Mouse (Mus musculus) stomach, postnatal 0 days (tissue): ENCODE measurements around the gene Rhox3a. TPM values are rescaled to one million over a fixed set of nuclear protein-coding genes. Genes with fewer than 3 reads are reported as not detected.
"Not testable (repeated sequence)": the region's sequence is repeated elsewhere in the genome, so short reads cannot be mapped to it uniquely, and the experiment has no call there.

ENCODE experiments used
- ATAC-seq: fragments of 200-750 bp; cut with Nextera tagmentation; 2 replicates; pipeline ENCODE4 v1.8.0; 2017; ENCODE audit not compliant: low FRiP score, low TSS enrichment
- DNase-seq: peaks from one replicate; pipeline ENCODE4 v3.0.0-alpha.2; 2016; ENCODE audit warnings: low spot score
- H3K27ac ChIP-seq: fragments of 300-500 bp; sonication (generic); replicated peaks from 2 replicates; pipeline ENCODE4 v1.5.1; 2014; ENCODE audit warnings: mild to moderate bottlenecking, control low read depth
- H3K27me3 ChIP-seq: fragments of 300-500 bp; sonication (generic); 2 replicates; pipeline ENCODE4 v1.6.1; 2014; ENCODE audit warnings: low read length; ENCODE audit not compliant: control insufficient read depth, insufficient read depth
- H3K36me3 ChIP-seq: fragments of 300-500 bp; sonication (generic); 2 replicates; pipeline ENCODE4 v1.6.1; 2014; ENCODE audit warnings: low read length, mixed read lengths; ENCODE audit not compliant: control insufficient read depth, insufficient read depth
- H3K4me1 ChIP-seq: fragments of 300-500 bp; sonication (generic); replicated peaks from 2 replicates; pipeline ENCODE4 v1.6.1; 2014; ENCODE audit warnings: antibody characterized with exemption; ENCODE audit not compliant: control insufficient read depth, insufficient read depth
- H3K4me2 ChIP-seq: fragments of 300-500 bp; sonication (generic); replicated peaks from 2 replicates; pipeline ENCODE4 v1.6.1; 2014; ENCODE audit warnings: low read depth, mild to moderate bottlenecking, control low read depth, moderate library complexity
- H3K4me3 ChIP-seq: fragments of 300-500 bp; sonication (generic); 2 replicates; pipeline ENCODE4 v1.5.1; 2014; ENCODE audit warnings: low read depth, low read length, control low read depth
- H3K9ac ChIP-seq: fragments of 300-500 bp; sonication (generic); 2 replicates; pipeline ENCODE4 v1.6.1; 2014; ENCODE audit warnings: mild to moderate bottlenecking, low read length, control low read depth, mixed read lengths
- H3K9me3 ChIP-seq: fragments of 300-500 bp; sonication (generic); 2 replicates; pipeline ENCODE4 v1.6.1; 2016; ENCODE audit warnings: low read length; ENCODE audit not compliant: control insufficient read depth
- CTCF ChIP-seq: IDR thresholded peaks from 2 replicates; pipeline ENCODE4 v1.5.1; 2016; ENCODE audit warnings: antibody characterized with exemption, low read depth, mild to moderate bottlenecking, moderate library complexity
- EP300 ChIP-seq: optimal IDR thresholded peaks from 2 replicates; pipeline ENCODE3; 2016; ENCODE audit warnings: antibody characterized with exemption
- WGBS: fragments of 180-500 bp; shearing (Covaris S2); extraction: QIAGEN DNeasy Blood & Tissue Kit; methylation state at CpG from one replicate; pipeline ENCODE4 v1.1.7; 2014; 5-methylcytosine and 5-hydroxymethylcytosine counted together
- polyA plus RNA-seq: library from polyadenylated mRNA; unstranded; fragments of >200 nt; fragmentation: Nextera tagmentation; extraction: Ambion mirVana; gene quantifications from 2 replicates; pipeline ENCODE4 v1.2.1, GENCODE M21; 2015

The Rhox3a gene
- polyA plus RNA-seq, result not detected in 2 replicates

DNA sequence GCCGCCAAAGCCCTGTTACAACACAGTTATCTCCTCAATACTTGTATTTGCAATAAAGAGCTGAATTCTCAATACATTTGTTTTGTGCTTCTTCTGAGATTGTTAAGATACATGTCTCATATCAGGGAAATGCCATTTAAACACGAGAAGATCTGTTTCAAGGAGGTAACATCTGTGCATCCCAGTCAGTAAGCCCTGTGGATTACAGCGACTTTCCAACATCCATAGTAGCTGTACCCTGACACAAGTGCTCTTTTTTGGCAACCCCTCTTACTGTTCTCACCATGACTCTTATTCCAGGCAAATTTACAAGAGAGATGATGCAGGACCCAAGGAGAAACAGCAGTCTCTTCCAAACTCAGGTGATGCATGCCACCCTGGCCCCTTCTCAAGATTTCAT is at the start of gene Rhox3a:
Gene Rhox3a (plus strand): TSS at position 301 of the 400 bp plus-strand sequence.
- DNase-seq, H3K36me3 ChIP-seq, H3K27ac ChIP-seq, H3K4me1 ChIP-seq, H3K4me2 ChIP-seq, H3K9ac ChIP-seq, H3K9me3 ChIP-seq, H3K27me3 ChIP-seq, H3K4me3 ChIP-seq, ATAC-seq: not testable (repeated sequence)
- 83% methylated on average over 1 of the region's 3 CpGs for WGBS

DNA sequence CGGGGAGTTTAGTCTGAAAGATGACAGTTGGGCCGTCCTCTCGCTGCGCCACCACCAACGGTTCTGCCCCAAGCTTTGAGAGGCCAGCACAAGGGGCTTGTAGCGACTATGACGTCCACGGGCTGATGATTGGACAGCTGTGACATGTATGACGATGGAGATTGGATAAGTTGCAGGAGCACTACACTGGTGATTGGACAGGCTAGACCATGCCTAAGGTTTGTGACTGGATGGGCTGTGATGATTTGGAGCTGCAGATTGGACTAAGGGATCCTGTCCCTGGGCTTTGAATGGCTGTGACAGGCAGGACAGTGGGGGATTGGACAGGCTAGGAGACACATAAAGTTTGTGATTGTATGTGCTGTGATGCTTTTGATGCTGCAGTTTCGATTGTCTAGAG is 38.8 kb upstream of the Rhox3a start, which contains the start of gene Gm9:
Gene Gm9 (minus strand): TSS at position 101 of the 400 bp plus-strand sequence.
- no peak within 1 kb of the TSS for H3K27ac ChIP-seq
- no peak within 1 kb of the TSS for H3K9ac ChIP-seq
- no peaks in the 10 kb centered on the region for H3K27me3 ChIP-seq
- no peaks in the 10 kb centered on the region for H3K36me3 ChIP-seq
- ATAC-seq, result no peak
- WGBS, result 84% methylated on average over 10 of the region's 10 CpGs
- DNase-seq, result no peak
- no peaks in the 10 kb centered on the region for H3K9me3 ChIP-seq
- TF ChIP-seq CTCF (no peak), EP300 (no peak)
- H3K4me2 ChIP-seq, result no peak within 1 kb of the TSS
- no peaks in the 10 kb centered on the region for H3K4me1 ChIP-seq
- H3K4me3 ChIP-seq, result no peak within 1 kb of the TSS

DNA sequence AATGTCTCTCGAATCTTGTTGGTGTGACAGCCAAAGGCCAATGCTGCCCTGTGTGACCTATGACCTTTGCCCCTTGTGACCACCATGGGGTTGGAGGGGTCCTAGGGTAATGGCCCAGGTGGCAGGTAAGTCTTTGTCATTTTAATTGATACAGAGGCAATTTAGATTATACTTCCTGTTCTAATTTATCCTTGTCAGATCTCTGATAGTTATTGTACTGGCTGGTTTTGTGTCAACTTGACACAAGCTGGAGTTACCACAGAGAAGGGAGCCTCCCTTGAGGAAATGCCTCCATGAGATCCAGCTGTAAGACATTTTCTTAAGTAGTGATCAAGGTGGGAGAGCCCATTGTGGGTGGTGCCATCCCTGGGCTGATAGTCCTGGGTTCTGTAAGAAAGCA is 27.6 kb upstream of the Rhox3a start, which contains the start of gene Rhox1:
Gene Rhox1 (minus strand): TSS at position 101 of the 400 bp plus-strand sequence.
- not testable (repeated sequence) for H3K9me3 ChIP-seq, H3K9ac ChIP-seq, H3K27ac ChIP-seq, H3K4me1 ChIP-seq, H3K4me3 ChIP-seq, H3K27me3 ChIP-seq, DNase-seq, ATAC-seq, H3K4me2 ChIP-seq, H3K36me3 ChIP-seq
- 69% methylated on average over 1 of the region's 1 CpGs for WGBS

DNA sequence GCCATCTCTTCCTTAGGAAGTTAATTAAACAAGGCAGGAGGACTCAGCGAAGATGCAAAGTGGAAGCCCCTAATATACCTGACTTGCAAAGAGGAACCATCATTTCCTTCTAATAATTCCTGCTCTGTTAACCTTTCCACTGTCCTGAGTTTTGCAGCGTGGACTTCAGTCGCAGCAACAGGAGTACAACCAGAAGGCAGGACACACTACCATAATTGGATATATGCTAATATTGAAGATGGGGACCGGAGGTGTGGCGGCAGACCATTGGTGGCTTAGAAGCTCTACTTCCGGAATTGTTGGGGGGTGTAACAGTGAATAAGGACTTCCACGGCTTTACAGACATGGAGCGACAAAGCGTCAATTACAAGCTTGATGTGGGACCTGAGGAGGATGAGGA is 5.0 kb upstream of the Rhox3a start, which contains the start of gene Rhox2a:
Gene Rhox2a (plus strand): TSS at position 301 of the 400 bp plus-strand sequence.
- H3K4me2 ChIP-seq, H3K4me1 ChIP-seq, H3K9me3 ChIP-seq, H3K27me3 ChIP-seq, H3K27ac ChIP-seq, ATAC-seq, H3K9ac ChIP-seq, DNase-seq, H3K36me3 ChIP-seq, H3K4me3 ChIP-seq: not testable (repeated sequence)
- WGBS, result no CpG with 5 or more reads among the region's 9 CpGs

DNA sequence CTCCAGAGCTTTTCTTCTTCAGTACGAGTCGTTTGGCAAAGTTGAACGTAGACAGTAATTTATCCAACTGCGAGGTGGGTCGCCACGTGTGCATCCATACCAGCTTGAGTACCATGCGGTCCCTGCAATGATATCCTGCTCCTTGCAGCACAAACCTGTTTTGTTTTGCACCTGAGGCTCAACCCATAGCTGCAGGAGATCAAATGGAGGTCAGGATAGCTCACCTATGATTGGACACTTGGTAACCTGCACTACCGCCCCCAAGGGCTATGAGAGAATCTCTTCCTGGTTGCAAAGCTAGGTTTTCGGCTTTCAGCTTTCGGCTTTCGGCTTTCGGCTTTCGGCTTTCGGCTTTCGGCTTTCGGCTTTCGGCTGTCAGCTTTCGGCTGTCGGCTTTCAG is 15.3 kb downstream of the Rhox3a start, which contains the start of gene Rhox4a:
Gene Rhox4a (plus strand): TSS at position 301 of the 400 bp plus-strand sequence.
- ATAC-seq, H3K4me1 ChIP-seq, H3K4me2 ChIP-seq, H3K4me3 ChIP-seq, H3K36me3 ChIP-seq, DNase-seq, H3K27me3 ChIP-seq, H3K9me3 ChIP-seq, H3K27ac ChIP-seq, H3K9ac ChIP-seq: not testable (repeated sequence)
- 93% methylated on average over 10 of the region's 19 CpGs for WGBS

Other genes with a start within 250 kb of the Rhox3a start
- 0.16 and 0.21 TPM in 2 replicates for gene Sowahd, start 201.1 kb upstream of the Rhox3a start, polyA plus RNA-seq
- 654 and 734 TPM in 2 replicates for gene Rpl39, start 164.5 kb upstream of the Rhox3a start, polyA plus RNA-seq
- gene Upf3b, start 139.6 kb upstream of the Rhox3a start, polyA plus RNA-seq, result 9.1 and 9.2 TPM in 2 replicates
- gene Nkap, start 123.1 kb upstream of the Rhox3a start, polyA plus RNA-seq, result 6.9 and 7.5 TPM in 2 replicates
- 0.05 TPM in 1 of 2 replicates, not detected in the other for gene Akap14, start 81.1 kb upstream of the Rhox3a start, polyA plus RNA-seq
- gene Ndufa1, start 58.8 kb upstream of the Rhox3a start, polyA plus RNA-seq, result 567 and 585 TPM in 2 replicates
- gene Rnf113a1, start 58.7 kb upstream of the Rhox3a start, polyA plus RNA-seq, result 9.6 TPM in 2 replicates
- gene Gm9, start 38.9 kb upstream of the Rhox3a start, polyA plus RNA-seq, result not detected in 2 replicates
- gene Rhox1, start 27.7 kb upstream of the Rhox3a start, polyA plus RNA-seq, result not detected in 2 replicates
- not detected in 2 replicates for gene Rhox2a, start 4.9 kb upstream of the Rhox3a start, polyA plus RNA-seq
- not detected in 2 replicates for gene Rhox4a, start 15.4 kb downstream of the Rhox3a start, polyA plus RNA-seq
- gene Rhox3a2, start 130.1 kb downstream of the Rhox3a start, polyA plus RNA-seq, result not detected in 2 replicates
- gene Rhox4a2, start 140.9 kb downstream of the Rhox3a start, polyA plus RNA-seq, result not detected in 2 replicates
- gene Rhox2b, start 162.1 kb downstream of the Rhox3a start, polyA plus RNA-seq, result not detected in 2 replicates
- gene Rhox4b, start 182.6 kb downstream of the Rhox3a start, polyA plus RNA-seq, result not detected in 2 replicates
- gene Rhox2c, start 203.8 kb downstream of the Rhox3a start, polyA plus RNA-seq, result not detected in 2 replicates
- gene Rhox3c, start 208.7 kb downstream of the Rhox3a start, polyA plus RNA-seq, result not detected in 2 replicates
- not detected in 2 replicates for gene Rhox4c, start 230.4 kb downstream of the Rhox3a start, polyA plus RNA-seq
- not detected in 2 replicates for gene Rhox2d, start 243.5 kb downstream of the Rhox3a start, polyA plus RNA-seq